ENCODE assay signal across 7 mouse cellular contexts in genomic region chr2:90573640-90574526, GRCm38 (mm10). TPM values are rescaled to one million over a fixed set of nuclear protein-coding genes. Genes with fewer than 3 reads are reported as not detected.
A peak's percentile ranks its signal among the peaks of the same experiment; 100 is the strongest.
DNase-seq lines count a peak whose midpoint lies in the region; ATAC-seq and TF ChIP-seq lines count a peak whose summit lies in the region.

No protein-coding gene starts in this region.

- no peaks in the 10 kb centered on the region for H3K36me3 ChIP-seq in liver, embryonic 11.5 days (ENCODE audit: control insufficient read depth, insufficient read depth, low read length)
- no peaks in the 10 kb centered on the region for H3K36me3 ChIP-seq in macrophage (ENCODE audit: inconsistent target)

- no peak for ATAC-seq in liver, embryonic 11.5 days (replicated peaks; ENCODE audit: low FRiP score)
- ATAC-seq in hematopoietic stem cell, adult 5-6 weeks (replicated peaks in 1 of 2; ENCODE audit: insufficient read depth in 1 of 2, low FRiP score in 2 of 2, low TSS enrichment in 1 of 2, low read depth in 1 of 2, poor library complexity in 2 of 2, severe bottlenecking in 2 of 2): peak; percentile 8 to 9; a peak in 2 of 4 replicates

- no peak for TF ChIP-seq POLR2A in cortical plate, adult 2 months (IDR thresholded peaks at IDR 0.05; ENCODE audit: extremely low read depth, insufficient read depth, low read length)

- H3K4me3 ChIP-seq in liver, embryonic 11.5 days (ENCODE audit: low read depth, low read length): peak overlapping the region; percentile 22; the same call in 1 of the 2 replicates
- peak overlapping the region; percentile 20; the same call in 1 of the 2 replicates for H3K4me3 ChIP-seq in cortical plate, adult 2 months (ENCODE audit: insufficient read depth, low read length)
- no peak overlapping the region for H3K4me3 ChIP-seq in macrophage (ENCODE audit: inconsistent target)

- peak overlapping the region; percentile 55 for H3K4me2 ChIP-seq in liver, embryonic 11.5 days

- H3K9ac ChIP-seq in liver, embryonic 11.5 days (ENCODE audit: low read depth, low read length): peak overlapping the region; percentile 3; the same call in 1 of the 2 replicates

- peaks cover 88% of the 10 kb centered on the region for H3K79me2 ChIP-seq in macrophage (ENCODE audit: inconsistent target)

- peak; percentile 29 for DNase-seq in liver, embryonic 11.5 days (ENCODE audit: low spot score)
- DNase-seq in liver: no peak
- DNase-seq in adrenal gland, postnatal 25 days: no peak
- no peak for DNase-seq in adrenal gland, postnatal 36 days

- TF ChIP-seq CTCF in cortical plate, adult 2 months (IDR thresholded peaks at IDR 0.05; ENCODE audit: extremely low read depth, insufficient read depth, low read length): no peak

- H3K27me3 ChIP-seq in liver, embryonic 11.5 days (replicated peaks; ENCODE audit: control insufficient read depth, insufficient read depth, low read length): no peaks in the 10 kb centered on the region

- H3K4me1 ChIP-seq in liver, embryonic 11.5 days (replicated peaks; ENCODE audit: control insufficient read depth, insufficient read depth, low read length): peaks cover 27% of the 10 kb centered on the region
- H3K4me1 ChIP-seq in cortical plate, adult 2 months (ENCODE audit: control insufficient read depth, insufficient read depth, low read length): peaks cover 7% of the 10 kb centered on the region

- 54% methylated on average over 17 of the region's 17 CpGs for WGBS in liver, embryonic 11.5 days
- WGBS in macrophage (ENCODE audit: missing documents): 19% methylated on average over 17 of the region's 17 CpGs

- H3K9me3 ChIP-seq in liver, embryonic 11.5 days (ENCODE audit: control insufficient read depth, low read length): no peaks in the 10 kb centered on the region

- H3K27ac ChIP-seq in liver, embryonic 11.5 days (ENCODE audit: low read depth, low read length): no peak overlapping the region; the same call in 1 of the 2 replicates
- H3K27ac ChIP-seq in cortical plate, adult 2 months (ENCODE audit: insufficient read depth, low read length): peak overlapping the region; percentile 68; the same call in 1 of the 2 replicates
- peak overlapping the region; percentile 97 for H3K27ac ChIP-seq in macrophage

RNA-seq across cellular contexts. Expression of gene Ptprj, which starts 6.6 kb away (rescaled TPM):
- polyA plus RNA-seq in liver, embryonic 11.5 days (2014; fragmentation: Nextera tagmentation; extraction: Ambion mirVana): 5.1 TPM in 2 replicates
- polyA plus RNA-seq in cortical plate, adult 2 months (2012; rRNA removed): 36.9 and 40.2 TPM in 2 replicates
- 31.8 and 42.3 TPM in 2 replicates for total RNA-seq in hematopoietic stem cell, adult 5-6 weeks (2017)
- total RNA-seq in macrophage (2018; cell fraction: chromatin; rRNA removed): 100 to 1,000 TPM; 126 to 596 (median 231) TPM
- total RNA-seq in macrophage (2018; cell fraction: cytosol; rRNA removed): 100 to 1,000 TPM; 160 to 376 (median 210) TPM
- 100 to 1,000 TPM; 188 to 661 (median 403) TPM for total RNA-seq in macrophage (2018; cell fraction: nucleus; rRNA removed)
- 88.7 to 130 TPM (median 125 TPM) in 3 replicates for polyA plus RNA-seq in macrophage (2018)
- 16.0 and 17.4 TPM in 2 replicates for total RNA-seq in adrenal gland, postnatal 25 days (2021)
- 10 to 100 TPM; 16.4 to 22.0 TPM for total RNA-seq in adrenal gland, postnatal 36 days (2021)
